Mouse (Mus musculus): ENCODE measurements at regions not wholly inside any gene's neighbourhood (a gene's known extent, or its start where the extent isn't known, plus 50 kb on each side); places are given as distances from the start of the nearest gene placed in this dataset.

GRCm38 (mm10) chr7:70823020-70823419 is 456.5 kb upstream of the Nr2f2 start:
- H3K36me3 ChIP-seq (ENCODE audit: control insufficient read depth, insufficient read depth, low read length, poor library complexity, severe bottlenecking): no peaks in the 10 kb centered on the region
- H3K9ac ChIP-seq (ENCODE audit: insufficient read depth, low read depth, low read length, poor library complexity, severe bottlenecking): no peak overlapping the region
- in situ Hi-C loops (cut with MboI; ENCODE audit: low sequenced_read_pairs in 2 of 2, unreplicated experiment in 2 of 2): no loop called here
- no peak for DNase-seq (ENCODE audit: low read depth, low spot score)
- no peak overlapping the region for H3K27ac ChIP-seq (ENCODE audit: insufficient read depth, low read depth, low read length, poor library complexity, severe bottlenecking)
- H3K9me3 ChIP-seq (ENCODE audit: control insufficient read depth, insufficient read depth, low read depth, low read length): no peaks in the 10 kb centered on the region
- H3K4me3 ChIP-seq (ENCODE audit: insufficient read depth in 1 of 2, low read depth in 1 of 2, low read length in 2 of 2, poor library complexity in 1 of 2, severe bottlenecking in 1 of 2): no peak overlapping the region
- no peaks in the 10 kb centered on the region for H3K4me1 ChIP-seq (ENCODE audit: control insufficient read depth in 2 of 2, insufficient read depth in 2 of 2, low read length in 2 of 2, poor library complexity in 1 of 2)
- TF ChIP-seq CHD2 (IDR thresholded peaks at IDR 0.05; ENCODE audit: low read depth, low read length) (no peak), ZC3H11A (IDR thresholded peaks at IDR 0.05; ENCODE audit: borderline replicate concordance, low read depth, low read length) (no peak), ZNF384 (IDR thresholded peaks at IDR 0.05; ENCODE audit: low read depth, low read length) (no peak), MAFK (IDR thresholded peaks at IDR 0.05; ENCODE audit: insufficient read depth, low read depth, low read length) (no peak), HCFC1 (IDR thresholded peaks at IDR 0.05; ENCODE audit: borderline replicate concordance, insufficient read depth, low read length) (no peak)

- H3K27ac ChIP-seq (ENCODE audit: insufficient read depth, low read depth, low read length, poor library complexity, severe bottlenecking): no peak overlapping the region
- in situ Hi-C loops (cut with MboI; ENCODE audit: low sequenced_read_pairs in 2 of 2, unreplicated experiment in 2 of 2): no loop called here
These were observed 455.8 kb upstream of the Nr2f2 start for GRCm38 (mm10) chr7:70822310-70822821.

DNA sequence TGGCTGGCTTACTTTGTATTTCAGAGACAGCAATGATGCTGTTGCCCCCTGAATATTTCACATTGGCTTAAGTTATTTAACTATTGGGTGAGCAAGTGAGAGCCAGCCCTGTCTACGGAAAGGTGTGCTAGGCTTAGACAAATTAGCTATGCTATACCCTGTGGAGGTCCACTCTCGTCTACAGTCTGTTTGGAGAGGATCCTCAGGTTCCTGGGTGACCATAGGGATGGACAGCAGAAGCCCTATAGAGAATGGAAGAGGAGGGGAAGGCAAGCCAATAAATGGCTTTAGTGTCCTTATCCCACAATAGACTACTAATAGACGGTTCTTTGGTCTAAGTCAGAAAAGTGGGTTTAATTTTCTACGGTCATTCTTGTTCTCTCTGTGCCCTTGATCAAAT is 455.3 kb upstream of the Nr2f2 start:
- Histone ChIP-seq H3K36me3 (ENCODE audit: control insufficient read depth, insufficient read depth, low read length, poor library complexity, severe bottlenecking) (no peaks in the 10 kb centered on the region), H3K9ac (ENCODE audit: insufficient read depth, low read depth, low read length, poor library complexity, severe bottlenecking) (no peak overlapping the region), H3K4me3 (ENCODE audit: insufficient read depth in 1 of 2, low read depth in 1 of 2, low read length in 2 of 2, poor library complexity in 1 of 2, severe bottlenecking in 1 of 2) (no peak overlapping the region), H3K27ac (ENCODE audit: insufficient read depth, low read depth, low read length, poor library complexity, severe bottlenecking) (no peak overlapping the region), H3K4me1 (ENCODE audit: control insufficient read depth in 2 of 2, insufficient read depth in 2 of 2, low read length in 2 of 2, poor library complexity in 1 of 2) (no peaks in the 10 kb centered on the region), H3K9me3 (ENCODE audit: control insufficient read depth, insufficient read depth, low read depth, low read length) (no peaks in the 10 kb centered on the region)
- in situ Hi-C loops (cut with MboI; ENCODE audit: low sequenced_read_pairs in 2 of 2, unreplicated experiment in 2 of 2): no loop called here
- no peak for TF ChIP-seq CHD2 (IDR thresholded peaks at IDR 0.05; ENCODE audit: low read depth, low read length)
- DNase-seq (ENCODE audit: low read depth, low spot score): no peak

More at GRCm38 (mm10) chr7:70822310-70822821, 455.8 kb upstream of the Nr2f2 start:
- Histone ChIP-seq H3K4me1 (ENCODE audit: control insufficient read depth in 2 of 2, insufficient read depth in 2 of 2, low read length in 2 of 2, poor library complexity in 1 of 2) (no peaks in the 10 kb centered on the region), H3K9ac (ENCODE audit: insufficient read depth, low read depth, low read length, poor library complexity, severe bottlenecking) (no peak overlapping the region), H3K36me3 (ENCODE audit: control insufficient read depth, insufficient read depth, low read length, poor library complexity, severe bottlenecking) (no peaks in the 10 kb centered on the region), H3K4me3 (ENCODE audit: insufficient read depth in 1 of 2, low read depth in 1 of 2, low read length in 2 of 2, poor library complexity in 1 of 2, severe bottlenecking in 1 of 2) (no peak overlapping the region), H3K9me3 (ENCODE audit: control insufficient read depth, insufficient read depth, low read depth, low read length) (no peaks in the 10 kb centered on the region)
- DNase-seq (ENCODE audit: low read depth, low spot score): no peak
- TF ChIP-seq MAFK (IDR thresholded peaks at IDR 0.05; ENCODE audit: insufficient read depth, low read depth, low read length): no peak
- no peak for TF ChIP-seq CHD2 (IDR thresholded peaks at IDR 0.05; ENCODE audit: low read depth, low read length)
- no peak for TF ChIP-seq HCFC1 (IDR thresholded peaks at IDR 0.05; ENCODE audit: borderline replicate concordance, insufficient read depth, low read length)
- no peak for TF ChIP-seq ZNF384 (IDR thresholded peaks at IDR 0.05; ENCODE audit: low read depth, low read length)
- no peak for TF ChIP-seq ZC3H11A (IDR thresholded peaks at IDR 0.05; ENCODE audit: borderline replicate concordance, low read depth, low read length)

- Histone ChIP-seq H3K27ac (ENCODE audit: insufficient read depth, low read depth, low read length, poor library complexity, severe bottlenecking) (no peak overlapping the region), H3K4me3 (ENCODE audit: insufficient read depth in 1 of 2, low read depth in 1 of 2, low read length in 2 of 2, poor library complexity in 1 of 2, severe bottlenecking in 1 of 2) (no peak overlapping the region), H3K36me3 (ENCODE audit: control insufficient read depth, insufficient read depth, low read length, poor library complexity, severe bottlenecking) (no peaks in the 10 kb centered on the region), H3K9ac (ENCODE audit: insufficient read depth, low read depth, low read length, poor library complexity, severe bottlenecking) (no peak overlapping the region), H3K4me1 (ENCODE audit: control insufficient read depth in 2 of 2, insufficient read depth in 2 of 2, low read length in 2 of 2, poor library complexity in 1 of 2) (no peaks in the 10 kb centered on the region), H3K9me3 (ENCODE audit: control insufficient read depth, insufficient read depth, low read depth, low read length) (no peaks in the 10 kb centered on the region)
- no peak for TF ChIP-seq ZC3H11A (IDR thresholded peaks at IDR 0.05; ENCODE audit: borderline replicate concordance, low read depth, low read length)
- no peak for TF ChIP-seq MAFK (IDR thresholded peaks at IDR 0.05; ENCODE audit: insufficient read depth, low read depth, low read length)
- TF ChIP-seq CHD2 (IDR thresholded peaks at IDR 0.05; ENCODE audit: low read depth, low read length): no peak
- TF ChIP-seq ZNF384 (IDR thresholded peaks at IDR 0.05; ENCODE audit: low read depth, low read length): no peak
- TF ChIP-seq HCFC1 (IDR thresholded peaks at IDR 0.05; ENCODE audit: borderline replicate concordance, insufficient read depth, low read length): no peak
- DNase-seq (ENCODE audit: low read depth, low spot score): no peak
- in situ Hi-C loops (cut with MboI; ENCODE audit: low sequenced_read_pairs in 2 of 2, unreplicated experiment in 2 of 2): no loop called here
These were observed 450.9 kb upstream of the Nr2f2 start for GRCm38 (mm10) chr7:70817347-70817913.

- no peak for DNase-seq (ENCODE audit: low read depth, low spot score)
- in situ Hi-C loops (cut with MboI; ENCODE audit: low sequenced_read_pairs in 2 of 2, unreplicated experiment in 2 of 2): no loop called here
- no peak overlapping the region for H3K9ac ChIP-seq (ENCODE audit: insufficient read depth, low read depth, low read length, poor library complexity, severe bottlenecking)
These were observed 447.9 kb upstream of the Nr2f2 start for GRCm38 (mm10) chr7:70814391-70814790.

More at GRCm38 (mm10) chr7:70814391-70814790, 447.9 kb upstream of the Nr2f2 start:
- Histone ChIP-seq H3K9me3 (ENCODE audit: control insufficient read depth, insufficient read depth, low read depth, low read length) (no peaks in the 10 kb centered on the region), H3K4me1 (ENCODE audit: control insufficient read depth in 2 of 2, insufficient read depth in 2 of 2, low read length in 2 of 2, poor library complexity in 1 of 2) (no peaks in the 10 kb centered on the region), H3K36me3 (ENCODE audit: control insufficient read depth, insufficient read depth, low read length, poor library complexity, severe bottlenecking) (no peaks in the 10 kb centered on the region), H3K27ac (ENCODE audit: insufficient read depth, low read depth, low read length, poor library complexity, severe bottlenecking) (no peak overlapping the region), H3K4me3 (ENCODE audit: insufficient read depth in 1 of 2, low read depth in 1 of 2, low read length in 2 of 2, poor library complexity in 1 of 2, severe bottlenecking in 1 of 2) (no peak overlapping the region)
- no peak for TF ChIP-seq HCFC1 (IDR thresholded peaks at IDR 0.05; ENCODE audit: borderline replicate concordance, insufficient read depth, low read length)
- TF ChIP-seq ZC3H11A (IDR thresholded peaks at IDR 0.05; ENCODE audit: borderline replicate concordance, low read depth, low read length): no peak
- no peak for TF ChIP-seq MAFK (IDR thresholded peaks at IDR 0.05; ENCODE audit: insufficient read depth, low read depth, low read length)
- TF ChIP-seq CHD2 (IDR thresholded peaks at IDR 0.05; ENCODE audit: low read depth, low read length): no peak
- no peak for TF ChIP-seq ZNF384 (IDR thresholded peaks at IDR 0.05; ENCODE audit: low read depth, low read length)
